Mouse (Mus musculus) midbrain, embryonic 10.5 days (tissue): Measurements from ENCODE around the gene Hnrnpul2. TPM values are rescaled to one million over a fixed set of nuclear protein-coding genes. Genes with fewer than 3 reads are reported as not detected.
"Not testable (repeated sequence)": the region's sequence is repeated elsewhere in the genome, so short reads cannot be mapped to it uniquely, and the experiment has no call there.

Experiments used
- DNase-seq: peaks from one replicate; pipeline ENCODE4 v3.0.0-alpha.2; 2017; ENCODE audit warnings: low spot score
- H3K27ac ChIP-seq: fragments of 300-500 bp; sonication (generic); replicated peaks from 2 replicates; pipeline ENCODE4 v1.5.1; 2016; ENCODE audit warnings: mild to moderate bottlenecking
- H3K27me3 ChIP-seq: fragments of 300-500 bp; sonication (generic); 2 replicates; pipeline ENCODE4 v1.6.1; 2016; ENCODE audit warnings: low read depth, mild to moderate bottlenecking; ENCODE audit not compliant: poor library complexity, severe bottlenecking
- H3K36me3 ChIP-seq: fragments of 300-500 bp; sonication (generic); 2 replicates; pipeline ENCODE4 v1.6.1; 2016; ENCODE audit warnings: mild to moderate bottlenecking, moderate library complexity
- H3K4me1 ChIP-seq: fragments of 300-500 bp; sonication (generic); 2 replicates; pipeline ENCODE4 v1.6.1; 2016
- H3K4me3 ChIP-seq: fragments of 300-500 bp; sonication (generic); 2 replicates; pipeline ENCODE4 v1.5.1; 2016; ENCODE audit warnings: mild to moderate bottlenecking, moderate library complexity
- H3K9me3 ChIP-seq: fragments of 300-500 bp; sonication (generic); replicated peaks from 2 replicates; pipeline ENCODE4 v1.6.1; 2016; ENCODE audit warnings: mild to moderate bottlenecking
- whole genome bisulfite sequencing: fragments of 180-500 bp; shearing (Covaris S2); methylation state at CpG from one replicate; pipeline ENCODE4 v1.1.7; 2016; 5-methylcytosine and 5-hydroxymethylcytosine counted together
- polyA plus RNA-seq: library from polyadenylated mRNA; unstranded; fragments of >200 nt; fragmentation: Nextera tagmentation; extraction: Ambion mirVana; gene quantifications from 2 replicates; pipeline ENCODE4 v1.2.1, GENCODE M21; 2016

Gene Hnrnpul2
- polyA plus RNA-seq, 1 experiment from 2014 or later = 4.4 TPM

DNA sequence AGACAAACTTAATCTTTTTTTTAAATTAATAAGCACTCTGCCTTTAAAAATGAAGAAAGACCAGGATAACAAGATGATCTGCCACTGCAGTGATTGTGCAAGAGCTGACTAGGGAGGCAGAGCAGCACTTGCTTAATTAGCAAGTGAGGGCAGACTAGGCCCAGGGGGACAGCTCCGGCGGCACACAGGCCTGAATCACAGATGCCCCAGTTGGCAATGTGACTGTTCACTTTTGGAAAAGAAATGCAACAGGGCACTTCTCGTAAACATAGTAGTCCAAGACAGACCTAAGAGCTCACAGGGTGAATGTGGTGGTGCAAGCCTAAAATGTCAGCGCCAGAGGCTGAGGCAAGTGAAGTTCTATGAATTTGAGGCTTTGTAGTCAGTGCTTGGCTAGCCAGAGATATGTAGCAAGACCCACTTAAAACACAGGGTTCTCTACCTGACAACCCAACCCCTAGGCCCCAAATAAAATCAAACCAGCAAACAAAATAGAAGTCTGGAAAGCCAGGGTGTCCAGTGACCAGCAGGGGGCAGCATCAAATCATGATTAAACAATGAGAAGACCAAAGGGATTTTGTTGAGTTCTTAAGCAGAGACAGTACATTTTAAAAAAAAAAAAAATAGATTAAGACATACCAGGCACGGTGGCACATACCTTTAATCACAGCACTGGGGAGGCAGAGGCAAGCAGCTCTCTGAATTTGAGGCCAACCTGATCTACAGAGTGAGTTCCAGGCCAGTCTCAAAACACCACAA, 24.7 kb downstream of the Hnrnpul2 start:
- DNase-seq = peak; percentile 69
- 71% methylated on average over 5 of the region's 5 CpGs for WGBS
- H3K4me3 ChIP-seq = no peak overlapping the region
- no peaks in the 10 kb centered on the region for H3K27me3 ChIP-seq
- peaks cover 60% of the 10 kb centered on the region for H3K36me3 ChIP-seq
- peaks cover 19% of the 10 kb centered on the region for H3K4me1 ChIP-seq
- H3K27ac ChIP-seq = no peak overlapping the region
- H3K9me3 ChIP-seq = no peaks in the 10 kb centered on the region

DNA sequence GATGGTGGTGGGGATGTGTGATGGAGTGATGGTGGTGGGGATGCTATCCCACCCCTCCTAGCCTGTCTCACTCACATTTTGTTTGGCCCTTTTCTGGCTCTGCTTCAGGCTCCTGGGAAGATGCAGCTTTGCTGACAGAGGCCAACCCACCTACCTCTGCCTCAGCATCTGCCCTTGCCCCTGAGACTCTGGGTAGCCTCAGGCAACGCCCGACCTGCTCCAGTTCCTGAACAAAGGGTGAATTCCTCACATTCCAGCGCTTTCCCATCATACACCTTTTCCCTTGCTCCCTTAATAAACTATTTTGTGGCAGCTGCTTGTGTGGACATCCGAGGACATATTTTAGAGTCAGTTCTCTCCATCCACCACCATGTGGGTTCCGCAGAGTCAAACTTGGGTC, 28.5 kb downstream of the Hnrnpul2 start:
- Histone ChIP-seq H3K36me3 (peaks cover 38% of the 10 kb centered on the region), H3K4me3 (no peak overlapping the region), H3K4me1 (peaks cover 7% of the 10 kb centered on the region; the same call in 1 of the 2 replicates), H3K9me3 (no peaks in the 10 kb centered on the region), H3K27me3 (no peaks in the 10 kb centered on the region), H3K27ac (no peak overlapping the region)
- no peak for DNase-seq
- 86% methylated on average over 5 of the region's 5 CpGs for WGBS

DNA sequence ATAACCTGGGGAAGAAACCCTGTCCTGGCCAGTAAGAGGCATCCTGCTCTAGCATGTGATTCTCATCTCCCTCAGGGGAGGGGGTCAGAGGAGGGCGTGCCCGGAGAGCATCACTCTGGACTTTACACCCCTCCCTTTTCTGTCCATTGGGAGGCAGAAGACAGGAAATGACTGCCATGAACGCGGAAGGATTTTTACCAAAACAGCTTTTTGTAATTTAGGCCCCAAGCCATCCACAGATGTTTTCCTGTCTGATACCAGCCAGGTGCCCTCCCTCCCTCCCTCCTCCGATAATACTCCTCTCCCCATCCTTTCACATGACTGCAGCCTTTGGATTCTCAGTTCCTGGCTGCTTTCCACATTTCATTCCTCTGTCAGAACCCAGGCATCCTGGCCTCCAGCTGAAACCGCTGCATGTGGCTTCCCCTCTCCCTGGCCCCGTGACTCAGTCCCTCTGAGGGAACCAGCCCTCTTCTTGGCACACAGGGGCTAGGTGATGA, 30.6 kb downstream of the Hnrnpul2 start, which contains the start of gene Lrrn4cl:
Lrrn4cl (plus strand) TSS at position 367 of the 500 bp plus-strand sequence.
- Histone ChIP-seq H3K4me1 (peaks cover 7% of the 10 kb centered on the region; the same call in 1 of the 2 replicates), H3K27ac (0 out of 2 replicates have a peak within 1 kb of the TSS, but pooled peaks have one; percentile 38), H3K4me3 (no peak within 1 kb of the TSS), H3K9me3 (no peaks in the 10 kb centered on the region), H3K27me3 (no peaks in the 10 kb centered on the region), H3K36me3 (peaks cover 32% of the 10 kb centered on the region)
- WGBS = 36% methylated on average over 7 of the region's 7 CpGs
- no peak for DNase-seq

GRCm38 (mm10) chr19:8851639-8852038, 31.8 kb downstream of the Hnrnpul2 start:
- DNase-seq = no peak
- Histone ChIP-seq H3K27me3 (no peaks in the 10 kb centered on the region), H3K27ac (no peak overlapping the region), H3K4me1 (peaks cover 7% of the 10 kb centered on the region; the same call in 1 of the 2 replicates), H3K4me3 (no peak overlapping the region), H3K9me3 (no peaks in the 10 kb centered on the region), H3K36me3 (peaks cover 20% of the 10 kb centered on the region)
- WGBS = 55% methylated on average over 7 of the region's 7 CpGs

- DNase-seq = no peak
- Histone ChIP-seq H3K4me1 (peaks cover 7% of the 10 kb centered on the region; the same call in 1 of the 2 replicates), H3K9me3 (no peaks in the 10 kb centered on the region), H3K36me3 (peaks cover 13% of the 10 kb centered on the region), H3K27ac (no peak overlapping the region), H3K4me3 (no peak overlapping the region), H3K27me3 (no peaks in the 10 kb centered on the region)
- WGBS = 62% methylated on average over 10 of the region's 10 CpGs
Observed at GRCm38 (mm10) chr19:8852236-8852928, 32.6 kb downstream of the Hnrnpul2 start.

GRCm38 (mm10) chr19:8853117-8853516, 33.3 kb downstream of the Hnrnpul2 start:
- no peak overlapping the region for H3K4me3 ChIP-seq
- H3K27me3 ChIP-seq = no peaks in the 10 kb centered on the region
- no peak for DNase-seq
- H3K4me1 ChIP-seq = peaks cover 7% of the 10 kb centered on the region; the same call in 1 of the 2 replicates
- H3K36me3 ChIP-seq = peaks cover 5% of the 10 kb centered on the region
- no peaks in the 10 kb centered on the region for H3K9me3 ChIP-seq
- no peak overlapping the region for H3K27ac ChIP-seq
- WGBS = 85% methylated on average over 3 of the region's 3 CpGs

DNA sequence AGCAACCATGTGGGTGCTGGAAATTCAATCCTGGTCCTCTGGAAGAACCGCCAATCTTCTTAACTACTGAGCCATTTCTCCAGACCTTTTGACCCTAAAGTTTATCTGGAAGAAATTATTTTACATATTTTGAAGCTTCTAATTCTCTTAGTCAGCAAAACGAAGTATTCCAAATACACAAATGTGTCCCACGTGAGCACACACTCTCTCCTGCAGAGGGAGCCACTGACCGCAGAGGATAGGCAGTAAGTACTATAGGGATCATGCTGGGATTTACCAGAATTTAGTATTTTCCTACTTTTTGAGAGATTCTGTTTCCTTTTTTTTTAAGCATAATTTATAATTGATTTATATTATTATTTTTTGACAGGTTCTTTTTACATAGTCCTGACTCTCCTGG, 37.9 kb downstream of the Hnrnpul2 start:
- H3K4me1 ChIP-seq = no peaks in the 10 kb centered on the region
- H3K27me3 ChIP-seq = no peaks in the 10 kb centered on the region
- DNase-seq = no peak
- 46% methylated on average over 4 of the region's 4 CpGs for WGBS
- no peak overlapping the region for H3K27ac ChIP-seq
- H3K4me3 ChIP-seq = no peak overlapping the region
- no peaks in the 10 kb centered on the region for H3K36me3 ChIP-seq
- H3K9me3 ChIP-seq = no peaks in the 10 kb centered on the region

DNA sequence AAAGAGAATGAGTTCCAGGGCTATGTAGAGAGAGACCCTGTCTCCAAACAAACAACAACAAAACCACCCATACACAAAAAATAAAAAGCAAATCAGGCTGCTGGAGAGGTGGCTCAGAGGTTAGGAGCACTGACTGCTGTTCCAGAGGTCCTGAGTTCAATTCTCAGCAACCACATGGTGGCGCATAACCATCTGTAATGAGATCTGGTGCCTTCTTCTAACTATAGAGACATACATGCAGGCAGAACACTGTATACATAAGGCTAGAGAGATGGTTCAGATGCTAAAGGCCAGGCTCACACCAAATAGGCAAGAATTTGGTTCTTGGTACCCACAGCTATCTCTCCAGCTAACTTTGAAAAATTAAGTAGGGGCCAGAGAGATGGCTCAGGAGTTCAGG, 39.2 kb downstream of the Hnrnpul2 start:
- Histone ChIP-seq H3K9me3 (no peaks in the 10 kb centered on the region), H3K27ac (no peak overlapping the region), H3K4me3 (no peak overlapping the region), H3K36me3 (no peaks in the 10 kb centered on the region), H3K4me1 (no peaks in the 10 kb centered on the region), H3K27me3 (no peaks in the 10 kb centered on the region)
- no peak for DNase-seq
- WGBS = 25% methylated on average over 1 of the region's 1 CpGs

DNA sequence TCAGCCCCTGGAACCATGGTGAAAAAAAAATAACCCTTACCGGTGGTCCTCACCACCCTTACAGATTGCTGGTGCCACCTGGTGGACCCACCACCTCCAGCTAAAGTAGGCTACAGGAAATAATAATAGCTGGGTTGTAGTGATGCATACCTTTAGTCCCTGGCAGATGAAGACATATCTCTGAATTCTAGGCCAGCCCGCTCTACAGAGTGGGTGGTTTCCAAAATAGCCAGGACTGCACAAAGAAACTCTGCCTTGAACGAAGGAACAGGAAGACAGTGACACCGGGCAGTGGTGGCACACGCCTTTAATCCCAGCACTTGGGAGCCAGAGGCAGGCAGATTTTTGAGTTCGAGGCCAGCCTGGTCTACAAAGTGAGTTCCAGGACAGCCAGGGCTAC, 44.5 kb downstream of the Hnrnpul2 start:
- Histone ChIP-seq H3K27me3 (no peaks in the 10 kb centered on the region), H3K4me3 (no peak overlapping the region), H3K27ac (no peak overlapping the region), H3K4me1 (no peaks in the 10 kb centered on the region), H3K36me3 (no peaks in the 10 kb centered on the region), H3K9me3 (no peaks in the 10 kb centered on the region)
- no peak for DNase-seq
- WGBS = 85% methylated on average over 6 of the region's 6 CpGs

- not testable (repeated sequence) for H3K27ac ChIP-seq, H3K4me3 ChIP-seq
- WGBS = 75% methylated on average over 3 of the region's 3 CpGs
Observed at GRCm38 (mm10) chr19:8870381-8870780, 50.6 kb downstream of the Hnrnpul2 start.

GRCm38 (mm10) chr19:8870838-8871237, 51.0 kb downstream of the Hnrnpul2 start:
- H3K27ac ChIP-seq = peak overlapping the region; percentile 92
- 67% methylated on average over 9 of the region's 9 CpGs for WGBS
- H3K9me3 ChIP-seq = no peaks in the 10 kb centered on the region

More at GRCm38 (mm10) chr19:8870381-8870780, 50.6 kb downstream of the Hnrnpul2 start:
- H3K27me3 ChIP-seq, H3K9me3 ChIP-seq, DNase-seq: not testable (repeated sequence)
- Histone ChIP-seq H3K4me1 (peaks cover 13% of the 10 kb centered on the region), H3K36me3 (peaks cover 25% of the 10 kb centered on the region)

GRCm38 (mm10) chr19:8871267-8872186, 51.7 kb downstream of the Hnrnpul2 start, which contains the start of gene Ubxn1:
Ubxn1 (plus strand) TSS chr19:8871496.
- peak within 1 kb of the TSS; percentile 92 for H3K27ac ChIP-seq
- WGBS = 2% methylated on average over 59 of the region's 59 CpGs
- H3K4me1 ChIP-seq = peaks cover 13% of the 10 kb centered on the region
- H3K27me3 ChIP-seq = no peaks in the 10 kb centered on the region
- H3K9me3 ChIP-seq = no peaks in the 10 kb centered on the region
- H3K36me3 ChIP-seq = peaks cover 37% of the 10 kb centered on the region
- DNase-seq = peak; percentile 96
- peak within 1 kb of the TSS; percentile 91 for H3K4me3 ChIP-seq

More at GRCm38 (mm10) chr19:8870838-8871237, 51.0 kb downstream of the Hnrnpul2 start:
- H3K36me3 ChIP-seq = peaks cover 30% of the 10 kb centered on the region
- H3K27me3 ChIP-seq = no peaks in the 10 kb centered on the region
- DNase-seq = no peak
- H3K4me3 ChIP-seq = peak overlapping the region; percentile 91
- H3K4me1 ChIP-seq = peaks cover 13% of the 10 kb centered on the region
